Mouse (Mus musculus) small intestine, adult 2 months (tissue): ENCODE measurements around the gene Elovl2.

Source experiments
- CTCF ChIP-seq: fragments of 200-500 bp; IDR thresholded peaks from 2 replicates; pipeline ENCODE4 v1.5.1; 2012; ENCODE audit warnings: low read depth, mild to moderate bottlenecking, control low read depth, inconsistent platforms, low read length, moderate library complexity, mixed read lengths; ENCODE audit not compliant: insufficient replicate concordance, insufficient read length; ENCODE audit errors: extremely low read depth
- POLR2A ChIP-seq: fragments of 200-500 bp; IDR thresholded peaks from 2 replicates; pipeline ENCODE4 v1.6.1; 2012; ENCODE audit warnings: low read depth, mild to moderate bottlenecking, control low read depth, inconsistent platforms, low read length, moderate library complexity

GRCm38 (mm10) chr13:41263304-41264006, 43.2 kb upstream of the Elovl2 start:
- TF ChIP-seq CTCF (no peak), POLR2A (no peak)
